Mouse (Mus musculus) CH12.LX (cell line): ENCODE data around the gene Dand5. TPM values are rescaled to one million over a fixed set of nuclear protein-coding genes. Genes with fewer than 3 reads are reported as not detected.

Experiments used
- DNase-seq: peaks from one replicate; pipeline ENCODE4 v3.0.0-alpha.2; 2013; ENCODE audit errors: extremely low read depth
- H3K27ac ChIP-seq: 2 replicates; pipeline ENCODE4 v1.5.1; 2012; ENCODE audit warnings: low read depth, mild to moderate bottlenecking, control low read depth, moderate library complexity; ENCODE audit not compliant: insufficient read depth
- H3K27me3 ChIP-seq: replicated peaks from 2 replicates; pipeline ENCODE3; 2012; ENCODE audit warnings: inconsistent platforms
- H3K36me3 ChIP-seq, 2 experiments: replicated peaks in 1 of 2; 2 replicates each; pipeline versions ENCODE3 to v1.6.1; 2012; ENCODE audit warnings: inconsistent platforms in 1 of 2, low read length in 1 of 2, mild to moderate bottlenecking in 1 of 2, mixed read lengths in 1 of 2, moderate library complexity in 1 of 2; ENCODE audit not compliant: control insufficient read depth in 1 of 2, insufficient read depth in 1 of 2
- H3K4me1 ChIP-seq, 2 experiments: 2 replicates each; pipeline ENCODE4 v1.6.1; 2012; ENCODE audit warnings: inconsistent platforms in 1 of 2, moderate library complexity in 1 of 2; ENCODE audit not compliant: insufficient read depth in 2 of 2, control insufficient read depth in 1 of 2
- H3K4me2 ChIP-seq: 2 replicates; pipeline ENCODE4 v1.6.1; 2012; ENCODE audit warnings: low read depth, mild to moderate bottlenecking, control low read depth; ENCODE audit not compliant: poor library complexity, insufficient read depth, severe bottlenecking
- H3K4me3 ChIP-seq, 3 experiments: fragments of 150-350 bp in 1 of 3; sonication (generic) in 1 of 3; replicated peaks in 1 of 3; 2 replicates each; pipeline versions ENCODE3 to v1.5.1; 2011 to 2012; ENCODE audit warnings: low read depth in 2 of 3, low read length in 2 of 3, mild to moderate bottlenecking in 2 of 3, moderate library complexity in 2 of 3, control low read depth in 1 of 3, improper control_type of control experiment in 1 of 3, inconsistent platforms in 1 of 3, mixed read lengths in 1 of 3; ENCODE audit not compliant: poor library complexity in 1 of 3
- H3K79me2 ChIP-seq: replicated peaks from 2 replicates; pipeline ENCODE4 v1.6.1; 2012; ENCODE audit warnings: mild to moderate bottlenecking, moderate library complexity; ENCODE audit not compliant: control insufficient read depth, poor library complexity, insufficient read depth, severe bottlenecking; ENCODE audit errors: extremely low read depth
- H3K9ac ChIP-seq: 2 replicates; pipeline ENCODE4 v1.6.1; 2012; ENCODE audit warnings: low read depth, mild to moderate bottlenecking, control low read depth, moderate library complexity; ENCODE audit not compliant: insufficient read depth
- H3K9me3 ChIP-seq: replicated peaks from 2 replicates; pipeline ENCODE3; 2012; ENCODE audit warnings: low read length, inconsistent platforms, mixed read lengths
- BHLHE40 ChIP-seq: IDR thresholded peaks from 2 replicates; pipeline ENCODE4 v1.6.1; 2011; ENCODE audit warnings: mild to moderate bottlenecking, low read depth, low read length, improper control_type of control experiment
- CHD1 ChIP-seq: IDR thresholded peaks from 2 replicates; pipeline ENCODE4 v1.6.1; 2012; ENCODE audit warnings: low read depth, low read length, improper control_type of control experiment, inconsistent platforms
- CHD2 ChIP-seq: IDR thresholded peaks from 2 replicates; pipeline ENCODE4 v1.6.1; 2011; ENCODE audit warnings: low read length, improper control_type of control experiment
- CTCF ChIP-seq, 2 experiments: IDR thresholded peaks in 1 of 2; conservative IDR thresholded peaks in 1 of 2; 2 replicates each; pipeline ENCODE4 v1.5.1; 2011 to 2012; ENCODE audit warnings: low read depth in 2 of 2, low read length in 2 of 2, improper control_type of control experiment in 1 of 2, inconsistent platforms in 1 of 2, mild to moderate bottlenecking in 1 of 2, moderate library complexity in 1 of 2
- E2F4 ChIP-seq: IDR thresholded peaks from 2 replicates; pipeline ENCODE4 v1.6.1; 2011; ENCODE audit warnings: low read depth, low read length, improper control_type of control experiment; ENCODE audit not compliant: insufficient replicate concordance
- EP300 ChIP-seq: IDR thresholded peaks from 2 replicates; pipeline ENCODE4 v1.6.1; 2011; ENCODE audit warnings: low read length, improper control_type of control experiment
- ETS1 ChIP-seq: conservative IDR thresholded peaks from 2 replicates; pipeline ENCODE4 v1.6.1; 2012; ENCODE audit warnings: low read depth, mild to moderate bottlenecking, inconsistent platforms, low read length, improper control_type of control experiment, moderate library complexity
- IRF4 ChIP-seq: IDR thresholded peaks from 2 replicates; pipeline ENCODE4 v1.6.1; 2014; ENCODE audit warnings: low read depth, mild to moderate bottlenecking, inconsistent platforms, low read length, improper control_type of control experiment
- JUN ChIP-seq: IDR thresholded peaks from 2 replicates; pipeline ENCODE4 v1.6.1; 2011; ENCODE audit warnings: low read depth, mild to moderate bottlenecking, low read length, improper control_type of control experiment, moderate library complexity; ENCODE audit not compliant: insufficient read depth
- JUND ChIP-seq: conservative IDR thresholded peaks from 2 replicates; pipeline ENCODE4 v1.6.1; 2011; ENCODE audit warnings: low read depth, low read length, improper control_type of control experiment
- KAT2A ChIP-seq: IDR thresholded peaks from 2 replicates; pipeline ENCODE4 v1.6.1; 2012; ENCODE audit warnings: low read length, improper control_type of control experiment, inconsistent platforms; ENCODE audit not compliant: insufficient replicate concordance
- MAX ChIP-seq: IDR thresholded peaks from 2 replicates; pipeline ENCODE4 v1.6.1; 2011; ENCODE audit warnings: low read length, improper control_type of control experiment
- MAZ ChIP-seq: IDR thresholded peaks from 2 replicates; pipeline ENCODE4 v1.6.1; 2012; ENCODE audit warnings: low read depth, mild to moderate bottlenecking, inconsistent platforms, low read length, improper control_type of control experiment, moderate library complexity
- MEF2A ChIP-seq: IDR thresholded peaks from 2 replicates; pipeline ENCODE4 v1.6.1; 2014; ENCODE audit warnings: low read depth, mild to moderate bottlenecking, inconsistent platforms, low read length, improper control_type of control experiment, borderline replicate concordance
- MYC ChIP-seq: IDR thresholded peaks from 2 replicates; pipeline ENCODE4 v1.6.1; 2011; ENCODE audit warnings: low read depth, mild to moderate bottlenecking, improper control_type of control experiment, low read length
- NELFE ChIP-seq: IDR thresholded peaks from 2 replicates; pipeline ENCODE4 v1.6.1; 2011; ENCODE audit warnings: low read depth, low read length, improper control_type of control experiment
- PAX5 ChIP-seq: IDR thresholded peaks from 2 replicates; pipeline ENCODE4 v1.6.1; 2012; ENCODE audit warnings: low read length, inconsistent platforms, mixed read lengths
- POLR2A ChIP-seq: IDR thresholded peaks from 2 replicates; pipeline ENCODE4 v1.6.1; 2011; ENCODE audit warnings: low read depth, mild to moderate bottlenecking, improper control_type of control experiment, low read length
- POLR2AphosphoS2 ChIP-seq: IDR thresholded peaks from 2 replicates; pipeline ENCODE4 v1.6.1; 2011; ENCODE audit warnings: low read depth, low read length, improper control_type of control experiment
- RAD21 ChIP-seq: IDR thresholded peaks from 2 replicates; pipeline ENCODE4 v1.6.1; 2011; ENCODE audit warnings: low read depth, mild to moderate bottlenecking, low read length, improper control_type of control experiment, moderate library complexity
- SIN3A ChIP-seq: IDR thresholded peaks from 2 replicates; pipeline ENCODE4 v1.6.1; 2012; ENCODE audit warnings: low read length, improper control_type of control experiment, inconsistent platforms
- SMC3 ChIP-seq: IDR thresholded peaks from 2 replicates; pipeline ENCODE4 v1.6.1; 2011; ENCODE audit warnings: low read depth, low read length, improper control_type of control experiment
- TBP ChIP-seq: conservative IDR thresholded peaks from 2 replicates; pipeline ENCODE4 v1.6.1; 2011; ENCODE audit warnings: low read depth, low read length, improper control_type of control experiment
- TCF12 ChIP-seq: IDR thresholded peaks from 2 replicates; pipeline ENCODE4 v1.6.1; 2014; ENCODE audit warnings: low read depth, mild to moderate bottlenecking, inconsistent platforms, low read length, improper control_type of control experiment
- USF1 ChIP-seq: IDR thresholded peaks from 2 replicates; pipeline ENCODE4 v1.6.1; 2014; ENCODE audit warnings: low read depth, mild to moderate bottlenecking, inconsistent platforms, low read length, improper control_type of control experiment
- USF2 ChIP-seq: conservative IDR thresholded peaks from 2 replicates; pipeline ENCODE4 v1.6.1; 2011; ENCODE audit warnings: low read depth, low read length, improper control_type of control experiment
- ZC3H11A ChIP-seq: IDR thresholded peaks from 2 replicates; pipeline ENCODE4 v1.6.1; 2012; ENCODE audit warnings: low read depth, mild to moderate bottlenecking, inconsistent platforms, low read length, improper control_type of control experiment
- ZKSCAN1 ChIP-seq: IDR thresholded peaks from 2 replicates; pipeline ENCODE4 v1.6.1; 2012; ENCODE audit warnings: low read depth, inconsistent platforms, low read length, improper control_type of control experiment, borderline replicate concordance
- ZMIZ1 ChIP-seq: IDR thresholded peaks from 2 replicates; pipeline ENCODE4 v1.6.1; 2012; ENCODE audit warnings: low read depth, mild to moderate bottlenecking, inconsistent platforms, low read length, improper control_type of control experiment
- ZNF384 ChIP-seq: IDR thresholded peaks from 2 replicates; pipeline ENCODE4 v1.6.1; 2012; ENCODE audit warnings: low read depth, low read length, improper control_type of control experiment, inconsistent platforms
- dilution Hi-C: fragments of 300-500 bp; cut with MboI; formaldehyde crosslinking; loops from 2 replicates; pipeline ENCODE4 v1.14.3; 2020; ENCODE audit warnings: low sequenced_read_pairs; ENCODE audit not compliant: extremely low pct_unique_long_range_greater_than_20kb, extremely low pct_ligation_motif_present
- in situ Hi-C: fragments of 300-500 bp; cut with MboI; formaldehyde crosslinking; loops from 3 replicates; pipeline ENCODE4 v1.14.3; 2019; ENCODE audit warnings: low sequenced_read_pairs, low pct_ligation_motif_present, low pct_unique_long_range_greater_than_20kb, mixed read lengths
- polyA plus RNA-seq: library from polyadenylated mRNA; unstranded; fragments of >175 nt; gene quantifications from 2 replicates; pipeline ENCODE4 v1.2.1, GENCODE M21; 2012; ENCODE audit warnings: low read depth; ENCODE audit not compliant: insufficient read length
- total RNA-seq, 2 experiments: library from RNA; depleted of rRNA; stranded (reverse); fragments of 300-350 nt in 1 of 2; fragments of >200 nt in 1 of 2; gene quantifications; 2 replicates each; pipeline ENCODE4 v1.2.3; 2012 to 2014

Dand5 gene
- total and polyA plus RNA-seq, 3 experiments, result 1.4 to 1.7 (median 1.5) TPM

DNA sequence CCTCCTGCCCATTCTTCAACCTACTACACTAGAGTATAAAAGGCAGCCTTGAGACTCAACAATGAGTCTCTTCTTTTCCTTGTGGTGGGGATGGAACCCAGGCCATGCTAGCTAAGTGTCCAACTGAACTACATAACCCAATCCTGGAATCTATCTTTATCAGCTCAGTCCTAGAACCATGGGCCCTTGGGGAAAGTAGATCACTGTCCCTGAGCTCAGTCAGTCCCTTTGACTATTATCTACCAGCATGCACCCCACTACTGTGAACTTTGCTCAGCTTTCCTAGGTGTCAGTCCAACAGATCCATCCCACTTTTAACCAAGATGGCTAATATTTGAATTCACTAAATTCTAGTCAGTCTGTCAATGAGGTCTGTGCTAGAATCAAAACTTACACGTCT is 18.9 kb upstream of the Dand5 start:
- in situ Hi-C loops, result no loop called here
- H3K27ac ChIP-seq, result peak overlapping the region; percentile 25; the same call in 1 of the 2 replicates
- DNase-seq, result no peak
- no peak overlapping the region for H3K9ac ChIP-seq
- H3K27me3 ChIP-seq, result no peaks in the 10 kb centered on the region
- H3K4me2 ChIP-seq, result no peak overlapping the region
- no peak overlapping the region for H3K4me3 ChIP-seq
- dilution Hi-C loops, result no loop called here
- no peak for TF ChIP-seq MAZ
- no peak for TF ChIP-seq TCF12
- TF ChIP-seq ZNF384, result no peak
- TF ChIP-seq MYC, result no peak
- TF ChIP-seq USF2, result no peak
- TF ChIP-seq NELFE, result no peak
- TF ChIP-seq RAD21, result no peak
- TF ChIP-seq USF1, result no peak
- TF ChIP-seq POLR2A, result no peak; the same call in 1 of the 2 replicates
- TF ChIP-seq CHD2, result no peak
- TF ChIP-seq ETS1, result no peak
- no peak for TF ChIP-seq POLR2AphosphoS2
- TF ChIP-seq TBP, result no peak
- TF ChIP-seq BHLHE40, result no peak
- no peak for TF ChIP-seq SIN3A
- no peak for TF ChIP-seq CHD1
- no peak for TF ChIP-seq ZKSCAN1
- no peak for TF ChIP-seq SMC3
- no peak for TF ChIP-seq MEF2A
- no peak for TF ChIP-seq ZMIZ1
- H3K79me2 ChIP-seq, result peaks cover 45% of the 10 kb centered on the region
- H3K4me1 ChIP-seq, result peaks cover 12 to 68% of the 10 kb centered on the region in 2 experiments
- H3K9me3 ChIP-seq, result no peaks in the 10 kb centered on the region
- peaks cover 62 to 76% of the 10 kb centered on the region in 2 experiments for H3K36me3 ChIP-seq

DNA sequence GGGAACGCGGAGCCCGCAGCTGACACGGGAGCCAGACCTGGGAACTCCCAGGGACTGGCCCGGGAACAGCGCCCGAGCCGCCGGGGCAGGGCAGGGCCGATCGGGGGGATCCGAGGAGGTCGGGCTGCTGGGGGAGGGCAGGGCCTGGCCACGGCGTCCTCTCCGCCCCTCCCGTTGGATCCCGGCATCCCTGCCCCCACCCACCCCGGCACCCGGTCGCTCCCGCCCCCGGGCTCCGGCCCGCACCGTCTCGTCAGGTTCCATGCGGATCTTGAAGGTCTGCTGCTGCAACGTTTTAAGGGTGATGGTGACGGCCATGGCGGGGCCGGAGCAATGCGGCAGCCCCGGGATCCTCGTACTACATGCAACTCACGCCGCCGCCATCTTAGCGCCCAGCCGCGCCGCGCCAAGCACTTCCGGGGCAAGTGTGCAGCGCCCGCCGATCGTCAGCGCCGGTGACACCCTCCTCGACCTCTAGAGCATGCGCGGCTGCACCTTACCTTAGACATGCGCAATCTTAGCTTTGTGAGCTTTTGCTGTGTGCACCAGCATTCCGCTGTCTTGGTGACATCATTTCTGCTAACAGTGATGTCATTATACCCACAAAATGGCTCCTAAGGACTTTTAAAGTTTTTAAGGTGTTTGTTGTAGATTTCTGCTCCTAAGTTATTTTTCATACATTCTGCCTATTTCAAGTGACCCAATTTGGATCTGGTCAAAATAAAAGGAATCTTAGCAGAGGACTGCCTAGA is 17.8 kb upstream of the Dand5 start, which contains the start of gene Rad23a:
Rad23a (minus strand) TSS at position 418 of the 752 bp plus-strand sequence.
- Histone ChIP-seq H3K9ac (peak within 1 kb of the TSS; percentile 87), H3K27ac (peak within 1 kb of the TSS; percentile 77), H3K4me2 (peak within 1 kb of the TSS; percentile 94), H3K36me3 (peaks cover 69 to 82% of the 10 kb centered on the region in 2 experiments), H3K4me3 (peak within 1 kb of the TSS; percentile 78 to 85 (median 83)), H3K4me1 (peaks cover 12 to 79% of the 10 kb centered on the region in 2 experiments), H3K9me3 (no peaks in the 10 kb centered on the region), H3K79me2 (peaks cover 34% of the 10 kb centered on the region), H3K27me3 (no peaks in the 10 kb centered on the region)
- DNase-seq, result peak; percentile 97
- dilution Hi-C loops (no loop called here), in situ Hi-C loops (no loop called here)
- TF ChIP-seq PAX5 (no peak), SIN3A (peak; percentile 84), JUN (peak; percentile 83), ZC3H11A (no peak), EP300 (no peak), USF1 (no peak; the same call in 1 of the 2 replicates), CTCF (conservative IDR thresholded peaks at IDR 0.05 in 1 of 2, IDR thresholded peaks at IDR 0.05 in 1 of 2; ENCODE audit: low read depth in 2 of 2, low read length in 2 of 2) (no peak), MEF2A (peak; percentile 54), MAZ (peak; percentile 92), E2F4 (peak; percentile 68; the same call in 1 of the 2 replicates), MAX (peak; percentile 82), RAD21 (no peak), ZKSCAN1 (no peak), KAT2A (peak; percentile 88; the same call in 1 of the 2 replicates), JUND (peak; percentile 81), IRF4 (peak; percentile 36; the same call in 1 of the 2 replicates), NELFE (peak; percentile 87), CHD2 (peak; percentile 95), MYC (peak; percentile 75), ETS1 (peak; percentile 74)
